Mouse (Mus musculus): ENCODE results near the gene Alk. TPM values are rescaled to one million over a fixed set of nuclear protein-coding genes. Genes with fewer than 3 reads are reported as not detected.

Alk gene
- polyA plus RNA-seq (2015; fragmentation: Nextera tagmentation; extraction: Ambion mirVana), result 1.8 and 2.0 TPM in 2 replicates

GRCm38 (mm10) chr17:72604610-72604980, at the start of gene Alk:
Gene Alk (minus strand): TSS chr17:72604627.
- Histone ChIP-seq H3K9ac (peak within 1 kb of the TSS; percentile 64), H3K36me3 (ENCODE audit: poor library complexity, severe bottlenecking) (no peaks in the 10 kb centered on the region), H3K27ac (no peak within 1 kb of the TSS), H3K4me3 (peak within 1 kb of the TSS; percentile 59), H3K4me1 (peaks cover 33% of the 10 kb centered on the region), H3K27me3 (peaks cover 34% of the 10 kb centered on the region), H3K4me2 (peak within 1 kb of the TSS; percentile 97), H3K9me3 (replicated peaks) (no peaks in the 10 kb centered on the region)
- WGBS, result under 1% methylated on average over 27 of the region's 32 CpGs
- peak; percentile 96 for ATAC-seq

DNA sequence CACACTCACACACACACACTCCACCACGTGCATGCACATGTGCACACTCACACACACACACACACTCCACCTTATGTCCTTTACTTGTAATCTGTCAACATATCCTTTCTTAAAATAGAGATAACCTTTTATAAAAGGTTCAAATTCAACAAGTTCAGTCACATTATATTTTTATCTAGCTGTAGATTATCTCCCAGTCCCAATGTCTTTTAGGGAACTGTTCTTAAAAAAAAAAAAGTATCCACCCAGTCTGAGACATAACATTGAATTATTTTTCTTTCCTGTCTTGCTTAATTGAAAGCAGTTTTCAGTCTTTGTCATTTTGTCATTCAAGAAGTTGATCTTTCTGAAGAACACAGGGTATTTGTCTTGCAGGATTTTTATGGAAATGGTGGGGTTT, 48.4 kb upstream of the Alk start:
- 71% methylated on average over 1 of the region's 1 CpGs for WGBS
- Histone ChIP-seq H3K9ac (no peak overlapping the region), H3K4me1 (no peaks in the 10 kb centered on the region), H3K4me2 (no peak overlapping the region), H3K27ac (no peak overlapping the region), H3K36me3 (ENCODE audit: poor library complexity, severe bottlenecking) (no peaks in the 10 kb centered on the region), H3K27me3 (no peaks in the 10 kb centered on the region), H3K4me3 (no peak overlapping the region), H3K9me3 (replicated peaks) (no peaks in the 10 kb centered on the region)
- ATAC-seq, result no peak

- Histone ChIP-seq H3K36me3 (ENCODE audit: poor library complexity, severe bottlenecking) (no peaks in the 10 kb centered on the region), H3K27me3 (no peaks in the 10 kb centered on the region), H3K9me3 (replicated peaks) (no peaks in the 10 kb centered on the region), H3K4me3 (no peak overlapping the region), H3K27ac (no peak overlapping the region), H3K9ac (no peak overlapping the region), H3K4me1 (no peaks in the 10 kb centered on the region), H3K4me2 (no peak overlapping the region)
- no peak for ATAC-seq
- WGBS, result 82% methylated on average over 6 of the region's 6 CpGs
Measured at GRCm38 (mm10) chr17:72648607-72649217, 44.3 kb upstream of the Alk start.

- Histone ChIP-seq H3K9me3 (replicated peaks) (no peaks in the 10 kb centered on the region), H3K4me1 (no peaks in the 10 kb centered on the region), H3K27me3 (no peaks in the 10 kb centered on the region), H3K4me2 (no peak overlapping the region), H3K27ac (no peak overlapping the region), H3K4me3 (no peak overlapping the region), H3K9ac (no peak overlapping the region), H3K36me3 (ENCODE audit: poor library complexity, severe bottlenecking) (no peaks in the 10 kb centered on the region)
- 85% methylated on average over 5 of the region's 5 CpGs for WGBS
- ATAC-seq, result no peak
Measured at GRCm38 (mm10) chr17:72646167-72646566, 41.7 kb upstream of the Alk start.

DNA sequence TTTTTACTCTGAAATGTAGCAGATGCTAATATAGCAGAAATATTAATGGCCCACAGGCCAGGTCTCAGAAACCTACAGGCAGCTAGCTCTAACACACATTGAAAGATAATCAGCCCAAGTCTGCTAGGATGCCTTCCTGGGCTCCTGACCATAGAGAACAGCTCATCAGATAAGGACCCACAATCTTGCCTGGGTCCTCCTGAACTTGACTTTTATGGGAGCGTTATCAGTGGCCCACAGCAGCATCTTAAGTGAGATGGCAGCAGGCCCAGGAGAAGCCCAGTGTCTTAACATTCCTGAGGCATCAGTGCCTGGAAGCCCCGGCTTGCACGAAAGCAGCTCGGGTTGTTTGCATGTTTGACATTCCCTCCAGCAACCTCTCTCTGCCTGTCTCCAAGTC, 35.7 kb upstream of the Alk start:
- 73% methylated on average over 4 of the region's 4 CpGs for WGBS
- Histone ChIP-seq H3K36me3 (ENCODE audit: poor library complexity, severe bottlenecking) (no peaks in the 10 kb centered on the region), H3K9ac (no peak overlapping the region), H3K27me3 (no peaks in the 10 kb centered on the region), H3K27ac (no peak overlapping the region), H3K4me1 (peaks cover 8% of the 10 kb centered on the region; the same call in 1 of the 2 replicates), H3K9me3 (replicated peaks) (no peaks in the 10 kb centered on the region), H3K4me3 (no peak overlapping the region), H3K4me2 (no peak overlapping the region)
- ATAC-seq, result no peak

DNA sequence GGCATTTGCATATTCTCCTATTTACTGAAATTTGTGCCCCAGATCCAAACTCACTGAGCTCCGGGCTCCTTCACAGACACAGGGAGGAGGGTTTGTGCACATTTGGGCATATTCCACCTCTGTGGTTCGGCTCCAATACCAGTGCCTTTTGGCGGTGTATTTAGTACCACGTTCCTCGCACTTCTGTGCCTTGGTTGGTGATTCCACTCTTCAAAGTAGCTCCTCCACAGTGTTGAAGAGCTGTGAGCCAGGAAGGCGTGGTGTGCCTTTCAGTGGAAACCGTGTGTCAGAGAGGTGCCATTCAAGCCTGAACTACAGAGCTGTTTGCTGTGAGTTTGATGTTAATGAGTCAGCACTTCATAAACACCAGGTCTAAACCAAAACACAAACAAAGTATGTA, 35.0 kb upstream of the Alk start:
- peaks cover 8% of the 10 kb centered on the region; the same call in 1 of the 2 replicates for H3K4me1 ChIP-seq
- no peaks in the 10 kb centered on the region for H3K27me3 ChIP-seq
- no peak overlapping the region for H3K4me3 ChIP-seq
- H3K9me3 ChIP-seq (replicated peaks), result no peaks in the 10 kb centered on the region
- 63% methylated on average over 7 of the region's 7 CpGs for WGBS
- no peak overlapping the region for H3K4me2 ChIP-seq
- H3K27ac ChIP-seq, result no peak overlapping the region
- no peak overlapping the region for H3K9ac ChIP-seq
- H3K36me3 ChIP-seq (ENCODE audit: poor library complexity, severe bottlenecking), result no peaks in the 10 kb centered on the region
- ATAC-seq, result no peak

DNA sequence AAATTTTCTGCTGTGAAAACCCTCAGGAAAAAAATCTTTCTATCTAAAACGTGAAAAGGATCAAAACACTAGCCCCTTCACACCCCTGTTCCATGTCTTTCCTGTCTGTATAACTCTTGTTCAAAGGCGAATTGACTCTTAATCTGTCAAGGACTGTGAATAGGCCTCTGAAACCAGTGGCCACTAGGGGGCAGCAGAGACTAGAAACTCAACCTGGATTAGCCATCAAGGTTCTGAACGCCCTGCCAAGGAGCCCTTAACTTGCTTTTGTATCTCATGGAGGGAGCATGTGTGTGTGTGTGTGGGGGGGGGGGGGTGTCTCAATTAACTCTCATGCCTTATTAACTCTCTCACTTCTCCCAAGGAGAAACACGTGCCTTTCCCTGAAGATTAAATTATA, 1.8 kb upstream of the Alk start:
- Histone ChIP-seq H3K4me3 (no peak overlapping the region), H3K9me3 (replicated peaks) (no peaks in the 10 kb centered on the region), H3K27ac (no peak overlapping the region), H3K4me2 (no peak overlapping the region), H3K4me1 (peaks cover 31% of the 10 kb centered on the region), H3K9ac (no peak overlapping the region), H3K36me3 (ENCODE audit: poor library complexity, severe bottlenecking) (no peaks in the 10 kb centered on the region), H3K27me3 (peaks cover 29% of the 10 kb centered on the region)
- ATAC-seq, result peak; percentile 42
- whole genome bisulfite sequencing, result 4% methylated on average over 4 of the region's 4 CpGs

DNA sequence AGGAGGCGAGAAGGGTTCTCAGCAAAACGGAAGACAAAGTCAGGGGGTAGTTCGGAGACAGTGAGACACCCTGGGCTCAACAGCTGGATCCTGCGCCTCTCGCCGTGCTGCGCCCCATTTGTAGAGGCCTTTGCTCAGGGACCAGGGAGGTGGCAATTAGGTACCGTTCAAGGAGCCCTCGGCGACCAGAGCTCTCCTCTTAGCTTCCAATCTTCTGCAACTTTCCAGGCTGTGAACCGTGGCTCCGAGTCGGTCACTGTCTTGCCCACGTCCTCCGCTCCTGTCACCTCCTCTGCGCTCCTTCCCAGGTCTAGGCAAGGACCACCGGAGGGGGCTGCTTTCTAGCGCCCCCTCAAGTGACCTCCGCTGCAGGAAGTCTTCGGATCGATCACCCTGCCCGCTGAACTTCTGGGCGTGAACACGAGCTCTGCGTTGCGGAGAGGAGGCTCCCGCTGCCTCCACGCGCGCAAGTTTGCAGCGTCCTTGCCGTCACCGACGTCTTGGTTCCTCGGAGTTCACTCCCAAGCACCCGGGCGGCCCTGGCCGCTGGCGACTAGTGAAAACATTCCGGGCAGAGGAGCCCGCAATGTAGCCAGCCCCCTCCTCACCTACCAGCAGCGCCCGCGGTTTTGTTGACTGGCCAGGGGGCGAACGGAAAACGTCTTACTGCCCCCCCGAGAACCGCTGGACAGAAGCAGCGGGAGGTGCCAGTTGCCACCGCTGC, 379 bp downstream of the Alk start:
- peaks cover 34% of the 10 kb centered on the region for H3K27me3 ChIP-seq
- H3K4me2 ChIP-seq, result peak overlapping the region; percentile 97
- ATAC-seq, result peak; percentile 70
- no peak overlapping the region for H3K27ac ChIP-seq
- 1% methylated on average over 50 of the region's 51 CpGs for WGBS
- H3K4me1 ChIP-seq, result peaks cover 33% of the 10 kb centered on the region
- H3K4me3 ChIP-seq, result peak overlapping the region; percentile 59
- H3K9ac ChIP-seq, result peak overlapping the region; percentile 64
- H3K36me3 ChIP-seq (ENCODE audit: poor library complexity, severe bottlenecking), result no peaks in the 10 kb centered on the region
- no peaks in the 10 kb centered on the region for H3K9me3 ChIP-seq (replicated peaks)

DNA sequence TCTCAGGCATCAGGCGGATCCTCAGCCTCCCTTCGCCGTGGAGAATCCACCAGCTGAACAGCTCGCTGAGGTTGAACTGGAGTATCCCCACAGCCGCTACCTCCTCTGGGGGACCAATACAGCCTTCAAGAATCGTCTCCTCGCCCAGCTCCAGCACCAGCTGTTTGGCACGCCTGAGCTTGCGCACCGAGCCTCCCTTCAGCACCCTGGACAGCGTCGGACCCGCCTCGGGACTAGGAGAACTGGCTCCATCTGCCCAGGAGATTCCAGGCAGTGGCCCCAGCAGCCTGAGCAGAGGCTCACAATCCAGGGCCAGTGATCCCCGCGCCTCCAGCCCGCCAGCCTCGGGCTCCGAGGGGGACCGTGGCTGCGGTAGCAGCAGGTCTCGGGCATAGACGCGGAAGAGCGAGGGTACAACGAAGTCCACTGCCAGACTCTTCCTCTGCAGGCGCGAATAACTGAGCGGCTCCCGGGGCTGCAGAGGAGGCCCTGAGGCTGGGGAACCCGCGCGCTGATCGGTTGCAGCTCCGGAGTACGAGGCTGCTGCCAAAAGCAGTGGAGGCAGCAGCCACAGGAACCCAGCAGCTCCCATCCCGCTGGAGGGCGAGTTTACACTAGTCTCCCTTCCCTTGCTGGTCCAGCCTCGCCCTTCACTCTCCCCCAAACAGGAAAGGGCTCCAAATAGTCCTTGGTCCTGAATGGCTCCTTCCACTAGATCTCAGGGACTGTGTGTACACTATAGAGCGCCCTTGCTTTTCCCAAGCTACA, 1.1 kb downstream of the Alk start:
- Histone ChIP-seq H3K27me3 (peaks cover 34% of the 10 kb centered on the region), H3K36me3 (ENCODE audit: poor library complexity, severe bottlenecking) (no peaks in the 10 kb centered on the region), H3K9ac (peak overlapping the region; percentile 64), H3K9me3 (replicated peaks) (no peaks in the 10 kb centered on the region), H3K4me2 (peak overlapping the region; percentile 97), H3K4me1 (peaks cover 33% of the 10 kb centered on the region), H3K4me3 (peak overlapping the region; percentile 59), H3K27ac (no peak overlapping the region)
- peak; percentile 23; the same call in 1 of the 2 replicates for ATAC-seq
- WGBS, result under 1% methylated on average over 40 of the region's 40 CpGs

- ATAC-seq, result no peak
- no peak overlapping the region for H3K27ac ChIP-seq
- H3K4me3 ChIP-seq, result no peak overlapping the region
- no peak overlapping the region for H3K4me2 ChIP-seq
- WGBS, result 82% methylated on average over 5 of the region's 5 CpGs
- no peaks in the 10 kb centered on the region for H3K9me3 ChIP-seq (replicated peaks)
- H3K27me3 ChIP-seq, result peaks cover 34% of the 10 kb centered on the region
- H3K9ac ChIP-seq, result no peak overlapping the region
- no peaks in the 10 kb centered on the region for H3K36me3 ChIP-seq (ENCODE audit: poor library complexity, severe bottlenecking)
- peaks cover 33% of the 10 kb centered on the region for H3K4me1 ChIP-seq
Measured at GRCm38 (mm10) chr17:72600806-72601205, 3.6 kb downstream of the Alk start.

DNA sequence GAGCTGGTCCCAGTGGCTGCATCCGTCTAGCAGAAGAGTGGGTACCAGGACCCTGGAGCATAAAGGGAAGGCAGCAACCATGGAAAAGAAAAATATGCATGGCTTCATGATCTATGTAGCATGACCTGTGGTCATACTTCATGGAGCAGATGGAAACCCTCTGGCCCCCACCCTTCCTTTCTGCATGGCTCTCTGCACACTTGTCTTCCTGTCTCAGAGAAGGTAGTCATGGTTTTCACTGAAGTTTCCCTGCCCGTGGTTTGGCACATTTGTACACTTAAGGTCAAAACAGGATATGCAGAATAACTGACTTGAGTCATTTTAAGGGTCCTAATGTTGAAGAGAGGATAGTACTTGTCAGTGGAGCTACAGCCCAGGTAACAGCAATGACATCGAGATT, 16.8 kb downstream of the Alk start:
- Histone ChIP-seq H3K9me3 (replicated peaks) (no peaks in the 10 kb centered on the region), H3K27ac (no peak overlapping the region), H3K36me3 (ENCODE audit: poor library complexity, severe bottlenecking) (no peaks in the 10 kb centered on the region), H3K4me3 (no peak overlapping the region), H3K4me2 (no peak overlapping the region), H3K27me3 (no peaks in the 10 kb centered on the region), H3K9ac (no peak overlapping the region), H3K4me1 (0 out of 2 replicates have a peak, but pooled peaks cover 4% of the 10 kb centered on the region)
- 87% methylated on average over 3 of the region's 3 CpGs for WGBS
- no peak for ATAC-seq

GRCm38 (mm10) chr17:72580142-72580541, 24.3 kb downstream of the Alk start:
- H3K27ac ChIP-seq, result peak overlapping the region; percentile 6; the same call in 1 of the 2 replicates
- 0 out of 2 replicates have a peak, but pooled peaks cover 8% of the 10 kb centered on the region for H3K4me1 ChIP-seq
- no peak overlapping the region for H3K4me2 ChIP-seq
- H3K36me3 ChIP-seq (ENCODE audit: poor library complexity, severe bottlenecking), result no peaks in the 10 kb centered on the region
- peak; percentile 93 for ATAC-seq
- H3K9me3 ChIP-seq (replicated peaks), result no peaks in the 10 kb centered on the region
- no peak overlapping the region for H3K4me3 ChIP-seq
- 41% methylated on average over 4 of the region's 4 CpGs for WGBS
- H3K9ac ChIP-seq, result no peak overlapping the region
- no peaks in the 10 kb centered on the region for H3K27me3 ChIP-seq
